Mouse (Mus musculus) adipocyte (in vitro differentiated cells): Measurements from ENCODE around the gene Pbx1.
A peak's percentile ranks its signal among the peaks of the same experiment; 100 is the strongest.

Experiments
- DNase-seq: peaks from one replicate; pipeline ENCODE4 v3.0.0-alpha.2; 2016; ENCODE audit warnings: low spot score

The Pbx1 gene

GRCm38 (mm10) chr1:168344262-168344661 lies 87.8 kb downstream of the Pbx1 start:
- peak; percentile 49 for DNase-seq

- no peak for DNase-seq
Observed at GRCm38 (mm10) chr1:168342269-168342668, 89.8 kb downstream of the Pbx1 start.

- DNase-seq: no peak
Observed at GRCm38 (mm10) chr1:168341863-168342262, 90.2 kb downstream of the Pbx1 start.

- DNase-seq: no peak
Observed at GRCm38 (mm10) chr1:168341368-168341767, 90.7 kb downstream of the Pbx1 start.

GRCm38 (mm10) chr1:168336238-168336818 lies 95.7 kb downstream of the Pbx1 start:
- DNase-seq: no peak

GRCm38 (mm10) chr1:168334831-168335574 lies 97.1 kb downstream of the Pbx1 start:
- DNase-seq: no peak

- no peak for DNase-seq
Observed at GRCm38 (mm10) chr1:168332056-168332455, 100.0 kb downstream of the Pbx1 start.

GRCm38 (mm10) chr1:168328236-168328605 lies 103.8 kb downstream of the Pbx1 start:
- DNase-seq: no peak

- DNase-seq: no peak
Observed at GRCm38 (mm10) chr1:168327405-168328235, 104.5 kb downstream of the Pbx1 start.

GRCm38 (mm10) chr1:168325786-168326185 lies 106.3 kb downstream of the Pbx1 start:
- no peak for DNase-seq

GRCm38 (mm10) chr1:168324306-168325085 lies 107.6 kb downstream of the Pbx1 start:
- DNase-seq: no peak

- DNase-seq: no peak
Observed at GRCm38 (mm10) chr1:168323436-168324108, 108.5 kb downstream of the Pbx1 start.

- DNase-seq: peak; percentile 42
Observed at GRCm38 (mm10) chr1:168322892-168323291, 109.2 kb downstream of the Pbx1 start.

GRCm38 (mm10) chr1:168319695-168320094 lies 112.4 kb downstream of the Pbx1 start:
- DNase-seq: no peak

- no peak for DNase-seq
Observed at GRCm38 (mm10) chr1:168318899-168319469, 113.1 kb downstream of the Pbx1 start.

- no peak for DNase-seq
Observed at GRCm38 (mm10) chr1:168313772-168314171, 118.3 kb downstream of the Pbx1 start.

GRCm38 (mm10) chr1:168312710-168313447 lies 119.2 kb downstream of the Pbx1 start:
- DNase-seq: no peak

- no peak for DNase-seq
Observed at GRCm38 (mm10) chr1:168309101-168309521, 123.0 kb downstream of the Pbx1 start.

GRCm38 (mm10) chr1:168307275-168308182 lies 124.5 kb downstream of the Pbx1 start:
- DNase-seq: no peak
